In genomic region chr5:29569378-29570280, GRCm38 (mm10) we compare ENCODE assay signal across 7 mouse cellular contexts. TPM values are rescaled to one million over a fixed set of nuclear protein-coding genes. Genes with fewer than 3 reads are reported as not detected.
DNase-seq lines count a peak whose midpoint lies in the region; ATAC-seq and TF ChIP-seq lines count a peak whose summit lies in the region.

No protein-coding gene starts in this region.

- WGBS in neural tube, embryonic 11.5 days, result 3% methylated on average over 64 of the region's 67 CpGs
- WGBS in bone marrow, adult 2 months, result 4% methylated on average over 67 of the region's 67 CpGs
- 3% methylated on average over 65 of the region's 67 CpGs for WGBS in forebrain, embryonic 12.5 days
- WGBS in limb, embryonic 10.5 days, result 3% methylated on average over 63 of the region's 67 CpGs

- no peaks in the 10 kb centered on the region for H3K9me3 ChIP-seq in neural tube, embryonic 11.5 days (ENCODE audit: control insufficient read depth, low read length)
- no peaks in the 10 kb centered on the region for H3K9me3 ChIP-seq in forebrain, embryonic 12.5 days
- no peaks in the 10 kb centered on the region for H3K9me3 ChIP-seq in limb, embryonic 10.5 days (replicated peaks)

- no peaks in the 10 kb centered on the region for H3K27me3 ChIP-seq in neural tube, embryonic 11.5 days (ENCODE audit: control insufficient read depth, insufficient read depth, low read length)
- 0 out of 2 replicates have a peak, but pooled peaks cover 4% of the 10 kb centered on the region for H3K27me3 ChIP-seq in forebrain, embryonic 12.5 days
- no peaks in the 10 kb centered on the region for H3K27me3 ChIP-seq in limb, embryonic 10.5 days (ENCODE audit: low read depth, poor library complexity, severe bottlenecking)

- peak overlapping the region; percentile 75 for H3K4me3 ChIP-seq in neural tube, embryonic 11.5 days (ENCODE audit: low read depth, low read length)
- peak overlapping the region; percentile 95 for H3K4me3 ChIP-seq in bone marrow, adult 2 months (replicated peaks; ENCODE audit: control insufficient read depth, low read depth, low read length)
- peak overlapping the region; percentile 76 for H3K4me3 ChIP-seq in forebrain, embryonic 12.5 days (replicated peaks)
- peak overlapping the region; percentile 86 for H3K4me3 ChIP-seq in limb, embryonic 10.5 days

- peak overlapping the region; percentile 92 for H3K4me2 ChIP-seq in neural tube, embryonic 11.5 days (ENCODE audit: low read depth)
- peak overlapping the region; percentile 91 for H3K4me2 ChIP-seq in forebrain, embryonic 12.5 days

- 0 out of 2 replicates have a peak, but pooled peaks have one; percentile 26 for TF ChIP-seq POLR2A in bone marrow, adult 2 months (IDR thresholded peaks at IDR 0.05; ENCODE audit: borderline replicate concordance, control insufficient read depth, low read depth, low read length)

- DNase-seq in neural tube, embryonic 11.5 days (ENCODE audit: low spot score), result no peak
- DNase-seq in neural tube, embryonic 10.5 days (ENCODE audit: extremely low spot score, low spot score), result no peak
- DNase-seq in limb, embryonic 10.5 days (ENCODE audit: low spot score), result no peak
- no peak for DNase-seq in layer of hippocampus, adult 18-20 months (ENCODE audit: low spot score in 2 of 2)

- peaks cover 2% of the 10 kb centered on the region; the same call in 1 of the 2 replicates for H3K36me3 ChIP-seq in neural tube, embryonic 11.5 days (ENCODE audit: control insufficient read depth, insufficient read depth, low read length)
- no peaks in the 10 kb centered on the region; the same call in 1 of the 2 replicates for H3K36me3 ChIP-seq in forebrain, embryonic 12.5 days (replicated peaks)
- H3K36me3 ChIP-seq in limb, embryonic 10.5 days, result peaks cover 34% of the 10 kb centered on the region

- peak overlapping the region; percentile 75 for H3K9ac ChIP-seq in neural tube, embryonic 11.5 days (ENCODE audit: low read length)
- H3K9ac ChIP-seq in forebrain, embryonic 12.5 days, result peak overlapping the region; percentile 85

- TF ChIP-seq CTCF in bone marrow, adult 2 months (IDR thresholded peaks at IDR 0.05; ENCODE audit: control insufficient read depth, insufficient read depth, low read length), result peak; percentile 1; the same call in 1 of the 2 replicates

- peaks cover 4% of the 10 kb centered on the region; the same call in 1 of the 2 replicates for H3K4me1 ChIP-seq in neural tube, embryonic 11.5 days (ENCODE audit: control insufficient read depth, insufficient read depth, low read length)
- no peaks in the 10 kb centered on the region; the same call in 1 of the 2 replicates for H3K4me1 ChIP-seq in bone marrow, adult 2 months (ENCODE audit: control insufficient read depth, insufficient read depth, low read length)
- peaks cover 17% of the 10 kb centered on the region for H3K4me1 ChIP-seq in forebrain, embryonic 12.5 days
- H3K4me1 ChIP-seq in limb, embryonic 10.5 days, result peaks cover 11% of the 10 kb centered on the region

- peak overlapping the region; percentile 90 for H3K27ac ChIP-seq in neural tube, embryonic 11.5 days (ENCODE audit: low read depth, low read length)
- peak overlapping the region; percentile 91 for H3K27ac ChIP-seq in bone marrow, adult 2 months (ENCODE audit: control insufficient read depth, insufficient read depth, low read depth, low read length, poor library complexity)
- peak overlapping the region; percentile 95 for H3K27ac ChIP-seq in forebrain, embryonic 12.5 days
- peak overlapping the region; percentile 94 for H3K27ac ChIP-seq in limb, embryonic 10.5 days

- peak; percentile 69 for ATAC-seq in neural tube, embryonic 11.5 days (ENCODE audit: insufficient read depth, low FRiP score, low TSS enrichment)
- ATAC-seq in forebrain, embryonic 12.5 days (ENCODE audit: low FRiP score), result peak; percentile 66
- ATAC-seq in monocyte, adult 5-6 weeks (replicated peaks; ENCODE audit: insufficient number of reproducible peaks, low FRiP score, low TSS enrichment, poor library complexity, severe bottlenecking), result 0 out of 2 replicates have a peak, but pooled peaks have one; percentile 15

RNA-seq across cellular contexts. Expression of gene Ube3c, which starts 0.6 kb away (rescaled TPM):
- 38.4 and 42.9 TPM in 2 replicates for polyA plus RNA-seq in neural tube, embryonic 11.5 days (2014; fragmentation: Nextera tagmentation; extraction: Ambion mirVana)
- 8.1 and 12.1 TPM in 2 replicates for polyA plus RNA-seq in bone marrow, adult 2 months (2011; ENCODE audit: insufficient read depth, insufficient read length, low replicate concordance, missing spikeins)
- polyA plus RNA-seq in forebrain, embryonic 12.5 days (2016; fragmentation: Nextera tagmentation; extraction: Ambion mirVana), result 33.7 and 46.1 TPM in 2 replicates
- polyA plus RNA-seq in limb, embryonic 10.5 days (2016; fragmentation: Nextera tagmentation; extraction: Ambion mirVana), result 28.7 and 32.5 TPM in 2 replicates
- total RNA-seq in monocyte, adult 5-6 weeks (2017), result 22.9 to 35.4 TPM (median 28.7 TPM) in 3 replicates
- 10 to 100 TPM; 70.1 to 73.0 TPM for total RNA-seq in layer of hippocampus, adult 18-20 months (2021)

Comparison
In these comparisons a context has a peak if more than half of its experiments do, and no peak if none do; other contexts are left out.
1. ATAC-seq: peak in every context shown above with its lines; median percentile 69 in neural tube, embryonic 11.5 days; 66 in forebrain, embryonic 12.5 days; 15 in monocyte, adult 5-6 weeks.